Mouse (Mus musculus) megakaryocyte, embryonic 14.5 days (primary cell): ENCODE results near the gene Gm21680.
"Not testable (repeated sequence)": the region's sequence is repeated elsewhere in the genome, so short reads cannot be mapped to it uniquely, and the experiment has no call there.

Experiments
- FLI1 ChIP-seq: IDR thresholded peaks from 2 replicates; pipeline ENCODE4 v1.6.1; 2012; ENCODE audit warnings: low read length, inconsistent platforms, mixed read lengths
- GATA1 ChIP-seq: IDR thresholded peaks from 3 replicates; pipeline ENCODE4 v1.6.1; 2012; ENCODE audit warnings: mixed read lengths, low read length, inconsistent platforms, borderline replicate concordance

GRCm38 (mm10) chr5:25972563-25972962, at the start of gene Gm21680:
- not testable (repeated sequence) for TF ChIP-seq GATA1, FLI1
